Mouse (Mus musculus) MEL (cell line): Measurements from ENCODE around the gene Dapk1. TPM values are rescaled to one million over a fixed set of nuclear protein-coding genes. Genes with fewer than 3 reads are reported as not detected.

Experiments
- DNase-seq: peaks from one replicate; pipeline ENCODE4 v3.0.0; 2011; ENCODE audit warnings: low read depth, low spot score
- H3K27ac ChIP-seq: 2 replicates; pipeline ENCODE4 v1.5.1; 2012; ENCODE audit warnings: low read depth, mild to moderate bottlenecking, control low read depth, low read length, moderate library complexity; ENCODE audit not compliant: control insufficient read depth
- H3K27me3 ChIP-seq, 2 experiments: fragments of 150-350 bp in 1 of 2; sonication (generic) in 1 of 2; 2 replicates each; pipeline ENCODE4 v1.6.1; 2012; ENCODE audit warnings: low read length in 2 of 2, mild to moderate bottlenecking in 2 of 2, improper control_type of control experiment in 1 of 2, moderate library complexity in 1 of 2; ENCODE audit not compliant: insufficient read depth in 2 of 2, control insufficient read depth in 1 of 2
- H3K36me3 ChIP-seq, 2 experiments: 2 replicates each; pipeline ENCODE4 v1.6.1; 2012 to 2014; ENCODE audit warnings: low read length in 2 of 2, improper control_type of control experiment in 1 of 2, inconsistent platforms in 1 of 2, mild to moderate bottlenecking in 1 of 2; ENCODE audit not compliant: insufficient read depth in 2 of 2, control insufficient read depth in 1 of 2
- H3K4me1 ChIP-seq, 2 experiments: fragments of 150-350 bp in 1 of 2; sonication (generic) in 1 of 2; 2 replicates each; pipeline ENCODE4 v1.6.1; 2012; ENCODE audit warnings: low read length in 2 of 2, improper control_type of control experiment in 1 of 2, mild to moderate bottlenecking in 1 of 2; ENCODE audit not compliant: insufficient read depth in 2 of 2, control insufficient read depth in 1 of 2
- H3K4me3 ChIP-seq, 2 experiments: fragments of 150-350 bp in 1 of 2; sonication (generic) in 1 of 2; 2 replicates each; pipeline ENCODE4 v1.5.1; 2012; ENCODE audit warnings: low read depth in 2 of 2, low read length in 2 of 2, mild to moderate bottlenecking in 2 of 2, moderate library complexity in 2 of 2, control low read depth in 1 of 2, improper control_type of control experiment in 1 of 2; ENCODE audit not compliant: control insufficient read depth in 1 of 2, insufficient read depth in 1 of 2
- H3K79me2 ChIP-seq: 2 replicates; pipeline ENCODE4 v1.6.1; 2012; ENCODE audit warnings: mild to moderate bottlenecking, low read length, moderate library complexity; ENCODE audit not compliant: control insufficient read depth, poor library complexity, insufficient read depth
- H3K9ac ChIP-seq: 2 replicates; pipeline ENCODE4 v1.6.1; 2012; ENCODE audit warnings: low read depth, mild to moderate bottlenecking, control low read depth, low read length, moderate library complexity; ENCODE audit not compliant: control insufficient read depth, poor library complexity, severe bottlenecking
- H3K9me3 ChIP-seq: fragments of 150-350 bp; sonication (generic); replicated peaks from 2 replicates; pipeline ENCODE4 v1.6.1; 2012; ENCODE audit warnings: mild to moderate bottlenecking, low read length, improper control_type of control experiment, moderate library complexity; ENCODE audit not compliant: insufficient read depth
- E2F4 ChIP-seq: IDR thresholded peaks from 2 replicates; pipeline ENCODE4 v1.6.1; 2011; ENCODE audit warnings: low read depth, low read length, improper control_type of control experiment, borderline replicate concordance
- ELF1 ChIP-seq: IDR thresholded peaks from 2 replicates; pipeline ENCODE4 v1.6.1; 2014; ENCODE audit warnings: low read depth, mild to moderate bottlenecking, inconsistent platforms, low read length, improper control_type of control experiment, moderate library complexity
- ETS1 ChIP-seq: IDR thresholded peaks from 2 replicates; pipeline ENCODE4 v1.6.1; 2012; ENCODE audit warnings: low read depth, mild to moderate bottlenecking, inconsistent platforms, low read length, improper control_type of control experiment, moderate library complexity
- GATA1 ChIP-seq: IDR thresholded peaks from 2 replicates; pipeline ENCODE4 v1.6.1; 2011; ENCODE audit warnings: low read depth, low read length, improper control_type of control experiment
- HCFC1 ChIP-seq: IDR thresholded peaks from 2 replicates; pipeline ENCODE4 v1.6.1; 2012; ENCODE audit warnings: low read depth, mild to moderate bottlenecking, inconsistent platforms, low read length, improper control_type of control experiment, moderate library complexity
- JUND ChIP-seq: IDR thresholded peaks from 2 replicates; pipeline ENCODE4 v1.6.1; 2011; ENCODE audit warnings: low read depth, mild to moderate bottlenecking, improper control_type of control experiment, low read length
- KAT2A ChIP-seq: conservative IDR thresholded peaks from 2 replicates; pipeline ENCODE4 v1.6.1; 2012; ENCODE audit warnings: low read depth, low read length, improper control_type of control experiment, inconsistent platforms
- MAFK ChIP-seq: IDR thresholded peaks from 2 replicates; pipeline ENCODE4 v1.6.1; 2011; ENCODE audit warnings: low read depth, mild to moderate bottlenecking, low read length, improper control_type of control experiment, borderline replicate concordance
- MAX ChIP-seq: IDR thresholded peaks from 2 replicates; pipeline ENCODE4 v1.6.1; 2011; ENCODE audit warnings: low read length, improper control_type of control experiment
- MAZ ChIP-seq: IDR thresholded peaks from 2 replicates; pipeline ENCODE4 v1.6.1; 2012; ENCODE audit warnings: low read depth, mild to moderate bottlenecking, inconsistent platforms, low read length, improper control_type of control experiment
- MXI1 ChIP-seq: IDR thresholded peaks from 2 replicates; pipeline ENCODE4 v1.6.1; 2011; ENCODE audit warnings: mild to moderate bottlenecking, low read depth, low read length, improper control_type of control experiment
- MYB ChIP-seq: IDR thresholded peaks from 2 replicates; pipeline ENCODE4 v1.6.1; 2011; ENCODE audit warnings: mild to moderate bottlenecking, low read depth, low read length, improper control_type of control experiment
- NELFE ChIP-seq: IDR thresholded peaks from 2 replicates; pipeline ENCODE4 v1.6.1; 2011; ENCODE audit warnings: low read depth, low read length, improper control_type of control experiment
- NRF1 ChIP-seq: IDR thresholded peaks from 2 replicates; pipeline ENCODE4 v1.6.1; 2014; ENCODE audit warnings: low read depth, mild to moderate bottlenecking, inconsistent platforms, low read length, improper control_type of control experiment, moderate library complexity; ENCODE audit not compliant: poor library complexity, insufficient read depth, severe bottlenecking
- RAD21 ChIP-seq: IDR thresholded peaks from 2 replicates; pipeline ENCODE4 v1.6.1; 2011; ENCODE audit warnings: mild to moderate bottlenecking, low read depth, low read length, improper control_type of control experiment
- RCOR1 ChIP-seq: IDR thresholded peaks from 2 replicates; pipeline ENCODE4 v1.6.1; 2012; ENCODE audit warnings: low read depth, mild to moderate bottlenecking, inconsistent platforms, low read length, improper control_type of control experiment
- SMC3 ChIP-seq: IDR thresholded peaks from 2 replicates; pipeline ENCODE4 v1.6.1; 2011; ENCODE audit warnings: low read depth, low read length, improper control_type of control experiment
- TAL1 ChIP-seq: IDR thresholded peaks from 2 replicates; pipeline ENCODE4 v1.6.1; 2012; ENCODE audit warnings: mild to moderate bottlenecking, inconsistent platforms, low read length, moderate library complexity, mixed read lengths
- TBP ChIP-seq: IDR thresholded peaks from 2 replicates; pipeline ENCODE4 v1.8.0; 2011; ENCODE audit warnings: low read depth, low read length, improper control_type of control experiment
- USF2 ChIP-seq, 2 experiments: IDR thresholded peaks; 2 replicates each; pipeline ENCODE4 v1.6.1; 2011 to 2012; ENCODE audit warnings: improper control_type of control experiment in 2 of 2, low read length in 2 of 2, borderline replicate concordance in 1 of 2, inconsistent platforms in 1 of 2, low read depth in 1 of 2, mild to moderate bottlenecking in 1 of 2; ENCODE audit not compliant: insufficient read depth in 1 of 2
- ZC3H11A ChIP-seq: IDR thresholded peaks from 2 replicates; pipeline ENCODE4 v1.6.1; 2012; ENCODE audit warnings: low read depth, mild to moderate bottlenecking, inconsistent platforms, low read length, improper control_type of control experiment
- ZKSCAN1 ChIP-seq: IDR thresholded peaks from 2 replicates; pipeline ENCODE4 v1.6.1; 2012; ENCODE audit warnings: low read depth, mild to moderate bottlenecking, inconsistent platforms, low read length, improper control_type of control experiment, moderate library complexity
- ZNF384 ChIP-seq: IDR thresholded peaks from 2 replicates; pipeline ENCODE4 v1.6.1; 2012; ENCODE audit warnings: low read depth, mild to moderate bottlenecking, inconsistent platforms, low read length, improper control_type of control experiment
- polyA plus RNA-seq, 2 experiments: library from polyadenylated mRNA; stranded (reverse) in 1 of 2; unstranded in 1 of 2; fragments of >175 nt in 1 of 2; fragments of >200 nt in 1 of 2; gene quantifications; 2 replicates each; pipeline versions ENCODE4 v1.2.1 to v1.2.4; 2012; ENCODE audit warnings: low replicate concordance in 2 of 2, low read depth in 1 of 2; ENCODE audit not compliant: insufficient read length in 2 of 2, insufficient read depth in 1 of 2, missing spikeins in 1 of 2
- total RNA-seq: library from RNA; depleted of rRNA; stranded (reverse); fragments of 300-350 nt; gene quantifications from 2 replicates; pipeline ENCODE4 v1.2.3, GENCODE M21; 2012

Dapk1 gene
- total and polyA plus RNA-seq, 3 experiments = 5.1 to 8.2 TPM; not detected in 1

- Histone ChIP-seq H3K4me1 (peaks cover 4 to 15% of the 10 kb centered on the region in 2 experiments), H3K9ac (no peak overlapping the region), H3K27me3 (no peaks in the 10 kb centered on the region), H3K27ac (no peak overlapping the region), H3K4me3 (no peak overlapping the region), H3K79me2 (no peaks in the 10 kb centered on the region), H3K36me3 (peaks cover 0 to 7% of the 10 kb centered on the region in 2 experiments; a peak in 2 of 4 replicates), H3K9me3 (no peaks in the 10 kb centered on the region)
- TF ChIP-seq USF2 (IDR thresholded peaks at IDR 0.05; ENCODE audit: borderline replicate concordance in 1 of 2, insufficient read depth in 1 of 2, low read depth in 1 of 2, low read length in 2 of 2) (no peak), ZNF384 (no peak), E2F4 (no peak), ZC3H11A (no peak), MAZ (no peak), ZKSCAN1 (no peak), MXI1 (no peak), TAL1 (no peak), RAD21 (no peak), JUND (no peak), ETS1 (no peak), KAT2A (no peak), RCOR1 (no peak)
- DNase-seq = no peak
These were observed 83.5 kb downstream of the Dapk1 start for GRCm38 (mm10) chr13:60685216-60685615.

DNA sequence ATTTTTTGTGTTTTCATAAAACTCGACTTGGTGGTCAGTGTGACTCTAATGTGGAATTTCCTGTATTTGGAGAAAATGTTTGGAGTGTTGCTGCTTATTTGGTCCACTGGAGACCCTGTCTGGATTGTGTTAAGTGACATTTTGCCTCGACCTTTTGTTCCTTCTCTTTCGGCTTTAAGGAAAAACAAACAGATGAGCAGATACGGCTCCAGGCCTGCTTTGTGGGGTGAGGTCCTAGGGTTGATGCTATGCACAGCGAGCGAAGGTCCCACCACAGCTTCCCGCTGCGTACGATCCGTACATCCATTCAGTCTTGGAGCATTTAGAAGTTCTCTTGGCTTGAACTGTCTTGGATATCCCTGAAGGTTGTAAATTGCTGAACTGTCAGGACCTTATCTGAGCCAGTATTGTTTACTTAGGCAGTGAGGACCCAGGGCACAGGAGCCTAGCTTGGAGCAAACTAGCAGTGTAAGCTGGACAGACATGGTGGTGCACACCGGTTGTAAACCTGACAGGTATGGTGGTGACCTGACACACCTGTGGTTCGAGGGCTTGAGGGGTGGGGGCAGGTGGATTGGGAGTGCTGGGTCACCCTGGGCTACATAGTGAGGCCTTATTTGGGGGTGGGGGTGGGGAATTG, 84.4 kb downstream of the Dapk1 start:
- Histone ChIP-seq H3K4me1 (peaks cover 4 to 15% of the 10 kb centered on the region in 2 experiments), H3K9ac (no peak overlapping the region), H3K9me3 (no peaks in the 10 kb centered on the region), H3K79me2 (no peaks in the 10 kb centered on the region), H3K27ac (no peak overlapping the region), H3K27me3 (no peaks in the 10 kb centered on the region), H3K4me3 (no peak overlapping the region), H3K36me3 (peaks cover 0 to 7% of the 10 kb centered on the region in 2 experiments; a peak in 2 of 4 replicates)
- DNase-seq = no peak
- no peak for TF ChIP-seq MAX
- TF ChIP-seq ETS1 = no peak
- no peak for TF ChIP-seq MYB
- TF ChIP-seq ELF1 = no peak
- TF ChIP-seq KAT2A = no peak
- TF ChIP-seq SMC3 = no peak
- no peak for TF ChIP-seq ZKSCAN1
- no peak for TF ChIP-seq MAFK
- TF ChIP-seq MXI1 = no peak
- TF ChIP-seq TAL1 = no peak
- TF ChIP-seq MAZ = no peak
- no peak for TF ChIP-seq ZNF384
- TF ChIP-seq TBP = no peak
- TF ChIP-seq E2F4 = no peak
- no peak for TF ChIP-seq HCFC1
- no peak for TF ChIP-seq NELFE
- TF ChIP-seq GATA1 = no peak
- no peak for TF ChIP-seq NRF1
